Mouse (Mus musculus) embryonic facial prominence, embryonic 14.5 days (tissue): Measurements from ENCODE around the gene Cenpj. TPM values are rescaled to one million over a fixed set of nuclear protein-coding genes. Genes with fewer than 3 reads are reported as not detected.
A peak's percentile ranks its signal among the peaks of the same experiment; 100 is the strongest.

Experiments
- ATAC-seq: fragments of 200-750 bp; cut with Nextera tagmentation; 2 replicates; pipeline ENCODE4 v1.8.0; 2017; ENCODE audit warnings: low read depth, moderate number of reproducible peaks, moderate TSS enrichment
- DNase-seq: peaks from one replicate; pipeline ENCODE4 v3.0.0-alpha.2; 2015; ENCODE audit warnings: low spot score
- H3K27ac ChIP-seq: fragments of 300-500 bp; sonication (generic); replicated peaks from 2 replicates; pipeline ENCODE4 v1.5.1; 2014; ENCODE audit warnings: low read depth, mild to moderate bottlenecking, low read length, moderate library complexity
- H3K27me3 ChIP-seq: fragments of 300-500 bp; sonication (generic); replicated peaks from 2 replicates; pipeline ENCODE4 v1.6.1; 2014; ENCODE audit warnings: low read length; ENCODE audit not compliant: control insufficient read depth, insufficient read depth
- H3K36me3 ChIP-seq: fragments of 300-500 bp; sonication (generic); 2 replicates; pipeline ENCODE4 v1.6.1; 2014; ENCODE audit warnings: low read length, mixed read lengths; ENCODE audit not compliant: control insufficient read depth, insufficient read depth
- H3K4me1 ChIP-seq: fragments of 300-500 bp; sonication (generic); 2 replicates; pipeline ENCODE4 v1.6.1; 2014; ENCODE audit warnings: antibody characterized with exemption, low read length; ENCODE audit not compliant: control insufficient read depth, insufficient read depth
- H3K4me2 ChIP-seq: fragments of 300-500 bp; sonication (generic); 2 replicates; pipeline ENCODE4 v1.6.1; 2014; ENCODE audit warnings: low read depth, mild to moderate bottlenecking, low read length, moderate library complexity, mixed read lengths
- H3K4me3 ChIP-seq: fragments of 300-500 bp; sonication (generic); 2 replicates; pipeline ENCODE4 v1.5.1; 2014; ENCODE audit warnings: low read depth, mild to moderate bottlenecking, low read length
- H3K9ac ChIP-seq: fragments of 300-500 bp; sonication (generic); 2 replicates; pipeline ENCODE4 v1.6.1; 2014; ENCODE audit warnings: low read depth, mild to moderate bottlenecking, low read length, moderate library complexity, mixed read lengths
- H3K9me3 ChIP-seq: fragments of 300-500 bp; sonication (generic); 2 replicates; pipeline ENCODE4 v1.6.1; 2016; ENCODE audit warnings: low read length; ENCODE audit not compliant: control insufficient read depth
- WGBS: fragments of 180-500 bp; shearing (Covaris S2); extraction: QIAGEN DNeasy Blood & Tissue Kit; methylation state at CpG from one replicate; pipeline ENCODE4 v1.1.7; 2014; 5-methylcytosine and 5-hydroxymethylcytosine counted together
- polyA plus RNA-seq: library from polyadenylated mRNA; unstranded; fragments of >200 nt; fragmentation: Nextera tagmentation; extraction: Ambion mirVana; gene quantifications from 2 replicates; pipeline ENCODE4 v1.2.1, GENCODE M21; 2014

Cenpj gene
- polyA plus RNA-seq, 1 experiment from 2014 or later, result 12.2 TPM

GRCm38 (mm10) chr14:56514775-56515174 lies 60.5 kb downstream of the Cenpj start:
- ATAC-seq (no peak), DNase-seq (no peak)
- Histone ChIP-seq H3K27ac (no peak overlapping the region), H3K4me3 (no peak overlapping the region), H3K9me3 (no peaks in the 10 kb centered on the region), H3K4me2 (no peak overlapping the region), H3K4me1 (no peaks in the 10 kb centered on the region), H3K36me3 (no peaks in the 10 kb centered on the region), H3K9ac (no peak overlapping the region), H3K27me3 (no peaks in the 10 kb centered on the region)
- WGBS, result 79% methylated on average over 2 of the region's 2 CpGs

- no peak overlapping the region for H3K4me2 ChIP-seq
- DNase-seq (peak; percentile 26), ATAC-seq (0 out of 2 replicates have a peak, but pooled peaks have one; percentile 44)
- H3K9ac ChIP-seq, result no peak overlapping the region
- H3K27me3 ChIP-seq, result no peaks in the 10 kb centered on the region
- 25% methylated on average over 6 of the region's 6 CpGs for WGBS
- H3K4me3 ChIP-seq, result no peak overlapping the region
- H3K4me1 ChIP-seq, result no peaks in the 10 kb centered on the region
- no peak overlapping the region for H3K27ac ChIP-seq
- H3K9me3 ChIP-seq, result no peaks in the 10 kb centered on the region
- no peaks in the 10 kb centered on the region for H3K36me3 ChIP-seq
Observed at GRCm38 (mm10) chr14:56512084-56512483, 63.1 kb downstream of the Cenpj start.

- no peaks in the 10 kb centered on the region for H3K27me3 ChIP-seq
- H3K4me1 ChIP-seq, result no peaks in the 10 kb centered on the region
- ATAC-seq, result no peak
- 72% methylated on average over 3 of the region's 3 CpGs for WGBS
- H3K27ac ChIP-seq, result no peak overlapping the region
- H3K4me2 ChIP-seq, result no peak overlapping the region
- H3K36me3 ChIP-seq, result no peaks in the 10 kb centered on the region
- H3K9me3 ChIP-seq, result no peaks in the 10 kb centered on the region
- no peak for DNase-seq
- no peak overlapping the region for H3K9ac ChIP-seq
- H3K4me3 ChIP-seq, result no peak overlapping the region
Observed at GRCm38 (mm10) chr14:56506743-56507142, 68.5 kb downstream of the Cenpj start.

GRCm38 (mm10) chr14:56502407-56502806 lies 72.8 kb downstream of the Cenpj start:
- H3K4me3 ChIP-seq, result no peak overlapping the region
- no peak overlapping the region for H3K9ac ChIP-seq
- 41% methylated on average over 4 of the region's 4 CpGs for WGBS
- DNase-seq (peak; percentile 41), ATAC-seq (no peak)
- no peaks in the 10 kb centered on the region for H3K9me3 ChIP-seq
- no peaks in the 10 kb centered on the region for H3K36me3 ChIP-seq
- H3K4me2 ChIP-seq, result no peak overlapping the region
- no peaks in the 10 kb centered on the region for H3K4me1 ChIP-seq
- no peak overlapping the region for H3K27ac ChIP-seq
- no peaks in the 10 kb centered on the region for H3K27me3 ChIP-seq

GRCm38 (mm10) chr14:56489806-56490205 lies 85.4 kb downstream of the Cenpj start:
- Histone ChIP-seq H3K27ac (no peak overlapping the region), H3K9ac (no peak overlapping the region), H3K27me3 (no peaks in the 10 kb centered on the region), H3K36me3 (no peaks in the 10 kb centered on the region), H3K4me1 (no peaks in the 10 kb centered on the region), H3K9me3 (no peaks in the 10 kb centered on the region), H3K4me2 (no peak overlapping the region), H3K4me3 (no peak overlapping the region)
- ATAC-seq (no peak), DNase-seq (no peak)

Other genes starting within 250 kb of the Cenpj start
- 0.26 and 0.28 TPM in 2 replicates for gene Atp12a, start 210.4 kb downstream of the Cenpj start, polyA plus RNA-seq
- 1.5 and 3.1 TPM in 2 replicates for gene Rnf17, start 172.8 kb downstream of the Cenpj start, polyA plus RNA-seq
- 3.4 and 5.1 TPM in 2 replicates for gene Parp4, start 194 bp upstream of the Cenpj start, polyA plus RNA-seq
- gene Mphosph8, start 92.8 kb upstream of the Cenpj start, polyA plus RNA-seq, result 25.3 and 28.2 TPM in 2 replicates
- gene Pspc1, start 202.9 kb upstream of the Cenpj start, polyA plus RNA-seq, result 27.1 and 29.8 TPM in 2 replicates
- 19.8 TPM in 2 replicates for gene Zmym5, start 236.3 kb upstream of the Cenpj start, polyA plus RNA-seq